Mouse (Mus musculus): ENCODE results near the gene Evx1. TPM values are rescaled to one million over a fixed set of nuclear protein-coding genes. Genes with fewer than 3 reads are reported as not detected.

Evx1 gene
- polyA plus RNA-seq, 1 experiment, result not detected

DNA sequence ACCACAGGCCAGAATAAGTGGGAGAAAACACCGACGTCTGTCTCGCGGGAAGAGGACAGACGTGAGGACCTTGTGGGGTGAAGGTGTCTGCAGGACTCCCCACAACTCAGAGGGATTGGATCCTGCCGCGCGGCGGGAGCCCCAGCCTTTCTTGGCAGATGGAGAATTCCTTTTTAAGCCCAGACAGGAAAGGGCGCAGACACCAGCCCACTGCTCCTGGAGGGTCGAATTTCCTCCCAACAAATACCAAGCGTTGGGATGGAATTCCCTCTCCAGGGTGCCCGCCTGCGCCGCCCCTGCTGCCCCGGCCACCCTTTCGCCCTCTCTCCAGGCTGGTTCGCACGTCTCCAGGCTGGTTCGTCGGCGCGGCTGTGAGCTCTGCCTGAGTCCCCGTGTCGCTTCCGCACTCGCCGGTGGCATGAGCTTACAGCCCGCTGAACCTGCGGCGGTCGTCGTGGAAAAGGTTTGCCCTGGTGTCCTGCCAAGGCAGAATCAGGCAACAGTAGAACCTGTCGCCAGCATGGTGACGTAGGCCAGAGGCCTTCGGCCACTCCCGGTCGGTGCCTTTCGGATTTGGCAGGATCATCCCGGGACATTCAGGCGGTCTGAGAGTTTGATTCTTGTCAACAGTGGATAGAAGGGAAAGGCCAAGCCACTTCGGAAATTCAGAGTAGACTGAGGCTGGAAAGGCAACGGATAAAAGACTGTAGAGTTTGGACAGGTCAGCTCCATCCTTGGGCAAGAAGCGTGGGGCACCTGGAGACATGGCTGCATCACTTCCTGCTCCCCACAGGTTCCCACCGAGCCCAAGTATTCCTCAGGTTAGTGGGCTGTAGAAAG lies 22.1 kb upstream of the Evx1 start:
- 7% methylated on average over 45 of the region's 45 CpGs for WGBS
- H3K4me1 ChIP-seq (ENCODE audit: control insufficient read depth, insufficient read depth, insufficient read length, low read length), result peaks cover 6% of the 10 kb centered on the region
- H3K36me3 ChIP-seq (ENCODE audit: control insufficient read depth, insufficient read depth, low read length), result no peaks in the 10 kb centered on the region
- peaks cover 63% of the 10 kb centered on the region for H3K27me3 ChIP-seq (ENCODE audit: control insufficient read depth, insufficient read depth, low read length)
- TF ChIP-seq POLR2A (IDR thresholded peaks at IDR 0.05; ENCODE audit: low read depth, low read length) (no peak), CTCF (IDR thresholded peaks at IDR 0.05; ENCODE audit: extremely low read depth, insufficient read length, insufficient replicate concordance, low read depth, low read length) (no peak)
- H3K4me3 ChIP-seq (ENCODE audit: low read depth, low read length), result peak overlapping the region; percentile 30
- H3K27ac ChIP-seq (ENCODE audit: insufficient read depth, low read depth, low read length), result no peak overlapping the region

GRCm38 (mm10) chr6:52292328-52292727 lies 21.0 kb upstream of the Evx1 start:
- 68% methylated on average over 7 of the region's 7 CpGs for WGBS
- H3K27me3 ChIP-seq (ENCODE audit: control insufficient read depth, insufficient read depth, low read length), result peaks cover 62% of the 10 kb centered on the region

GRCm38 (mm10) chr6:52294616-52295015 lies 18.7 kb upstream of the Evx1 start:
- 42% methylated on average over 6 of the region's 6 CpGs for WGBS
- H3K4me1 ChIP-seq (ENCODE audit: control insufficient read depth, insufficient read depth, insufficient read length, low read length), result peaks cover 6% of the 10 kb centered on the region
- H3K27me3 ChIP-seq (ENCODE audit: control insufficient read depth, insufficient read depth, low read length), result peaks cover 55% of the 10 kb centered on the region
- TF ChIP-seq POLR2A (IDR thresholded peaks at IDR 0.05; ENCODE audit: low read depth, low read length), result no peak
- TF ChIP-seq CTCF (IDR thresholded peaks at IDR 0.05; ENCODE audit: extremely low read depth, insufficient read length, insufficient replicate concordance, low read depth, low read length), result no peak
- no peak overlapping the region for H3K4me3 ChIP-seq (ENCODE audit: low read depth, low read length)
- H3K36me3 ChIP-seq (ENCODE audit: control insufficient read depth, insufficient read depth, low read length), result no peaks in the 10 kb centered on the region
- H3K27ac ChIP-seq (ENCODE audit: insufficient read depth, low read depth, low read length), result no peak overlapping the region

More at GRCm38 (mm10) chr6:52292328-52292727, 21.0 kb upstream of the Evx1 start:
- no peak overlapping the region for H3K4me3 ChIP-seq (ENCODE audit: low read depth, low read length)
- no peak for TF ChIP-seq POLR2A (IDR thresholded peaks at IDR 0.05; ENCODE audit: low read depth, low read length)
- no peak for TF ChIP-seq CTCF (IDR thresholded peaks at IDR 0.05; ENCODE audit: extremely low read depth, insufficient read length, insufficient replicate concordance, low read depth, low read length)
- no peaks in the 10 kb centered on the region for H3K36me3 ChIP-seq (ENCODE audit: control insufficient read depth, insufficient read depth, low read length)
- H3K4me1 ChIP-seq (ENCODE audit: control insufficient read depth, insufficient read depth, insufficient read length, low read length), result peaks cover 6% of the 10 kb centered on the region
- H3K27ac ChIP-seq (ENCODE audit: insufficient read depth, low read depth, low read length), result no peak overlapping the region

GRCm38 (mm10) chr6:52298511-52298910 lies 14.8 kb upstream of the Evx1 start:
- no peak overlapping the region for H3K27ac ChIP-seq (ENCODE audit: insufficient read depth, low read depth, low read length)
- H3K36me3 ChIP-seq (ENCODE audit: control insufficient read depth, insufficient read depth, low read length), result no peaks in the 10 kb centered on the region
- WGBS, result 44% methylated on average over 4 of the region's 4 CpGs
- TF ChIP-seq CTCF (IDR thresholded peaks at IDR 0.05; ENCODE audit: extremely low read depth, insufficient read length, insufficient replicate concordance, low read depth, low read length), result no peak
- H3K4me3 ChIP-seq (ENCODE audit: low read depth, low read length), result no peak overlapping the region
- H3K4me1 ChIP-seq (ENCODE audit: control insufficient read depth, insufficient read depth, insufficient read length, low read length), result no peaks in the 10 kb centered on the region
- peaks cover 24% of the 10 kb centered on the region for H3K27me3 ChIP-seq (ENCODE audit: control insufficient read depth, insufficient read depth, low read length)

DNA sequence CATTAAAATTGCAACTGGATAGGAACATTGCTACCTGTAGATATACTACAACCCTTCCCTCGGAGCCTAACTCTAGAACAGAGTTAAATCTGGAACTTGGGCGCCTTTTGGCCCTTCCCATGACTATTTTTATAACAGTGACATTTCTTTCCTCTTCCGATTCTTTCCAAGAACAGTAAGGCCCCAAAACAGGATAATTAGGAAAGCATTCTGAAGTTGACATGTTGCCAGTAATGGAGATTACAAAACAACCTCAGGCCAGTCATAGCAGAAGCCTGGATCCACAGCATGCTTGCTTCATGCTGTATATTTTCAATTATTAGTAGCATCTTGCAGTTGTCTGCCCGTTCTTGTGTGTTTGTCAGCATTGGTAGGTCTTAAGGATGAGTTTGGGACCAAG lies 12.5 kb upstream of the Evx1 start:
- H3K4me1 ChIP-seq (ENCODE audit: control insufficient read depth, insufficient read depth, insufficient read length, low read length), result no peaks in the 10 kb centered on the region; the same call in 1 of the 2 replicates
- no peaks in the 10 kb centered on the region for H3K36me3 ChIP-seq (ENCODE audit: control insufficient read depth, insufficient read depth, low read length)
- WGBS, result 74% methylated on average over 4 of the region's 4 CpGs
- TF ChIP-seq POLR2A (IDR thresholded peaks at IDR 0.05; ENCODE audit: low read depth, low read length) (no peak), CTCF (IDR thresholded peaks at IDR 0.05; ENCODE audit: extremely low read depth, insufficient read length, insufficient replicate concordance, low read depth, low read length) (no peak)
- peaks cover 7% of the 10 kb centered on the region for H3K27me3 ChIP-seq (ENCODE audit: control insufficient read depth, insufficient read depth, low read length)
- H3K27ac ChIP-seq (ENCODE audit: insufficient read depth, low read depth, low read length), result no peak overlapping the region
- H3K4me3 ChIP-seq (ENCODE audit: low read depth, low read length), result no peak overlapping the region

- H3K4me3 ChIP-seq (ENCODE audit: low read depth, low read length), result no peak overlapping the region
- no peak overlapping the region for H3K27ac ChIP-seq (ENCODE audit: insufficient read depth, low read depth, low read length)
- 57% methylated on average over 3 of the region's 3 CpGs for WGBS
- no peak for TF ChIP-seq CTCF (IDR thresholded peaks at IDR 0.05; ENCODE audit: extremely low read depth, insufficient read length, insufficient replicate concordance, low read depth, low read length)
- TF ChIP-seq POLR2A (IDR thresholded peaks at IDR 0.05; ENCODE audit: low read depth, low read length), result no peak
- H3K4me1 ChIP-seq (ENCODE audit: control insufficient read depth, insufficient read depth, insufficient read length, low read length), result no peaks in the 10 kb centered on the region; the same call in 1 of the 2 replicates
- H3K36me3 ChIP-seq (ENCODE audit: control insufficient read depth, insufficient read depth, low read length), result no peaks in the 10 kb centered on the region
- peaks cover 19% of the 10 kb centered on the region for H3K27me3 ChIP-seq (ENCODE audit: control insufficient read depth, insufficient read depth, low read length)
Measured at GRCm38 (mm10) chr6:52303426-52303825, 9.9 kb upstream of the Evx1 start.

- H3K27ac ChIP-seq (ENCODE audit: insufficient read depth, low read depth, low read length), result no peak overlapping the region
- 1% methylated on average over 30 of the region's 30 CpGs for WGBS
- H3K27me3 ChIP-seq (ENCODE audit: control insufficient read depth, insufficient read depth, low read length), result peaks cover 37% of the 10 kb centered on the region
- H3K4me3 ChIP-seq (ENCODE audit: low read depth, low read length), result peak overlapping the region; percentile 57
- H3K4me1 ChIP-seq (ENCODE audit: control insufficient read depth, insufficient read depth, insufficient read length, low read length), result no peaks in the 10 kb centered on the region; the same call in 1 of the 2 replicates
- TF ChIP-seq POLR2A (IDR thresholded peaks at IDR 0.05; ENCODE audit: low read depth, low read length), result no peak
- TF ChIP-seq CTCF (IDR thresholded peaks at IDR 0.05; ENCODE audit: extremely low read depth, insufficient read length, insufficient replicate concordance, low read depth, low read length), result peak; percentile 44; the same call in 1 of the 2 replicates
- no peaks in the 10 kb centered on the region for H3K36me3 ChIP-seq (ENCODE audit: control insufficient read depth, insufficient read depth, low read length)
Measured at GRCm38 (mm10) chr6:52305877-52306389, 7.4 kb upstream of the Evx1 start.
